In genomic region chr16:92422435-92423362, GRCm38 (mm10) we compare ENCODE assay signal across 13 mouse cellular contexts. TPM values are rescaled to one million over a fixed set of nuclear protein-coding genes. Genes with fewer than 3 reads are reported as not detected.
A peak's percentile ranks its signal among the peaks of the same experiment; 100 is the strongest.
DNase-seq lines count a peak whose midpoint lies in the region; ATAC-seq and TF ChIP-seq lines count a peak whose summit lies in the region.
"Had no signal": no experiment of that assay in that cellular context is flagged by ENCODE, and none has a peak within 500 bp of the region (broad histone marks: within the 10 kb centered on the region; RNA-seq: fewer than 3 reads in every experiment).

No protein-coding gene starts in this region.

- no peaks in the 10 kb centered on the region for H3K36me3 ChIP-seq in heart, embryonic 10.5 days
- H3K36me3 ChIP-seq in kidney, embryonic 16.5 days (ENCODE audit: insufficient read depth, low read length) = no peaks in the 10 kb centered on the region
- no peaks in the 10 kb centered on the region for H3K36me3 ChIP-seq in limb, embryonic 13.5 days

- WGBS in heart, embryonic 10.5 days = 77% methylated on average over 13 of the region's 13 CpGs
- WGBS in kidney, embryonic 16.5 days = 78% methylated on average over 13 of the region's 13 CpGs
- WGBS in limb, embryonic 13.5 days = 40% methylated on average over 13 of the region's 13 CpGs

- TF ChIP-seq POLR2A in bone marrow macrophage, adult 2 months (IDR thresholded peaks at IDR 0.05; ENCODE audit: borderline replicate concordance, low read depth, low read length) = no peak

- no peak overlapping the region for H3K4me2 ChIP-seq in kidney, embryonic 16.5 days (replicated peaks; ENCODE audit: low read depth, low read length)
- H3K4me2 ChIP-seq in limb, embryonic 13.5 days (replicated peaks) = peak overlapping the region; percentile 53

- 0 out of 2 replicates have a peak overlapping the region, but pooled peaks have one; percentile 16 for H3K9ac ChIP-seq in kidney, embryonic 16.5 days (replicated peaks; ENCODE audit: low read length)
- H3K9ac ChIP-seq in limb, embryonic 13.5 days = no peak overlapping the region

- ATAC-seq in kidney, embryonic 16.5 days (ENCODE audit: low FRiP score, low TSS enrichment) = no peak
- peak; percentile 68 for ATAC-seq in limb, embryonic 13.5 days (ENCODE audit: low FRiP score, low read depth)
- no peak for ATAC-seq in frontal cortex, adult (ENCODE audit: low TSS enrichment)
- ATAC-seq: midbrain, embryonic 16.5 days had no signal

- no peak for TF ChIP-seq CTCF in bone marrow macrophage, adult 2 months (IDR thresholded peaks at IDR 0.05; ENCODE audit: low read depth, low read length)

- no peak for DNase-seq in heart, embryonic 10.5 days (ENCODE audit: low spot score)
- no peak for DNase-seq in heart, adult 18-20 months
- no peak for DNase-seq in kidney, adult 18-20 months
- DNase-seq in right cerebral cortex, postnatal 25 days = no peak
- DNase-seq: B cell, adult 2 months; layer of hippocampus, adult 9-11 months; lung, postnatal 36 days; right cerebral cortex, postnatal 14 days had no signal

- H3K4me1 ChIP-seq in heart, embryonic 10.5 days = peaks cover 66% of the 10 kb centered on the region
- H3K4me1 ChIP-seq in kidney, embryonic 16.5 days (ENCODE audit: insufficient read depth, low read length) = peaks cover 28% of the 10 kb centered on the region
- peaks cover 34% of the 10 kb centered on the region for H3K4me1 ChIP-seq in bone marrow macrophage, adult 2 months (ENCODE audit: control insufficient read depth, insufficient read depth, low read length)
- H3K4me1 ChIP-seq in limb, embryonic 13.5 days = peaks cover 53% of the 10 kb centered on the region

- H3K4me3 ChIP-seq in heart, embryonic 10.5 days = no peak overlapping the region
- no peak overlapping the region for H3K4me3 ChIP-seq in kidney, embryonic 16.5 days (ENCODE audit: low read length)
- no peak overlapping the region for H3K4me3 ChIP-seq in bone marrow macrophage, adult 2 months (ENCODE audit: insufficient read depth, low read length)
- H3K4me3 ChIP-seq in limb, embryonic 13.5 days = peak overlapping the region; percentile 16; the same call in 1 of the 2 replicates

- H3K27me3 ChIP-seq in heart, embryonic 10.5 days (ENCODE audit: insufficient read depth, poor library complexity, severe bottlenecking) = no peaks in the 10 kb centered on the region
- no peaks in the 10 kb centered on the region for H3K27me3 ChIP-seq in kidney, embryonic 16.5 days (ENCODE audit: insufficient read depth, low read length)
- H3K27me3 ChIP-seq in limb, embryonic 13.5 days = 0 out of 2 replicates have a peak, but pooled peaks cover 4% of the 10 kb centered on the region

- peak overlapping the region; percentile 85 for H3K27ac ChIP-seq in heart, embryonic 10.5 days
- 0 out of 2 replicates have a peak overlapping the region, but pooled peaks have one; percentile 26 for H3K27ac ChIP-seq in kidney, embryonic 16.5 days (ENCODE audit: low read length)
- H3K27ac ChIP-seq in bone marrow macrophage, adult 2 months (ENCODE audit: insufficient read depth, low read depth, low read length) = 0 out of 2 replicates have a peak overlapping the region, but pooled peaks have one; percentile 25
- H3K27ac ChIP-seq in limb, embryonic 13.5 days = peak overlapping the region; percentile 92

- no peaks in the 10 kb centered on the region for H3K9me3 ChIP-seq in heart, embryonic 10.5 days
- H3K9me3 ChIP-seq in kidney, embryonic 16.5 days (ENCODE audit: low read length) = no peaks in the 10 kb centered on the region
- no peaks in the 10 kb centered on the region for H3K9me3 ChIP-seq in limb, embryonic 13.5 days

RNA-seq across cellular contexts. Expression of gene Rcan1, which starts 48.0 kb away (rescaled TPM):
- 78.8 and 129 TPM in 2 replicates for polyA plus RNA-seq in heart, embryonic 10.5 days (2016; fragmentation: Nextera tagmentation; extraction: Ambion mirVana)
- total RNA-seq in heart, adult 18-20 months (2021) = 100 to 1,000 TPM in 1 of 2 experiments, 10 to 100 TPM in 1; 95.4 to 129 TPM
- polyA plus RNA-seq in kidney, embryonic 16.5 days (2015; fragmentation: Nextera tagmentation; extraction: Ambion mirVana) = 33.4 and 33.9 TPM in 2 replicates
- 13.9 and 15.8 TPM in 2 replicates for polyA plus RNA-seq in bone marrow macrophage, adult 2 months (2012; ENCODE audit: insufficient read depth, insufficient read length, missing spikeins)
- polyA plus RNA-seq in limb, embryonic 13.5 days (2015; fragmentation: Nextera tagmentation; extraction: Ambion mirVana) = 33.7 and 35.8 TPM in 2 replicates

Comparison
In these comparisons a context has a peak if more than half of its experiments do, and no peak if none do; other contexts are left out.
1. H3K27ac ChIP-seq: peak in every context shown above with its lines; median percentile 92 in limb, embryonic 13.5 days; 85 in heart, embryonic 10.5 days; 26 in kidney, embryonic 16.5 days; 25 in bone marrow macrophage, adult 2 months.